Mouse (Mus musculus) right cerebral cortex, postnatal 4 days (tissue): ENCODE measurements around the gene Hspb1.

Experiments
- DNase-seq: peaks from one replicate; pipeline ENCODE4 v3.0.0-alpha.2; 2022

The Hspb1 gene

DNA sequence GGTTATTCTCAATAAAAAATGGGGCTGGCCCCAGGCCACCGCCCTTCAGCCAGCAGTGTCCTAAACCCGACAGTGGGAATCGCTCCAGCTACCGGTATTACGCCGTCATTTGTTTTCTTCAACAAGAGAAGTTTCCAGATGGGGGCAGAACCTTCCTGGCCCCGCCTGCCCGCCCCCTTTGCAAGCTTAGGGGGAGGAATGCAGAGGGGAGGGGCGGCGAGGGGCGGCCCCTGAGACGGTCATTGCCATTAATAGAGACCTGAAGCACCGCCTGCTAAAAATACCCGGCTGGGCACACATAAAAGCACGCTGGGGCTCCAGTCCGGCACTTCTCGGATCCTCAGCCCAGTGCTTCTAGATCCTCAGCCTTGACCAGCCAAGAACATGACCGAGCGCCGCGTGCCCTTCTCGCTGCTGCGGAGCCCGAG lies at the start of gene Hspb1:
TSS of gene Hspb1 (plus strand) at position 245 of the 428 bp plus-strand sequence.
- no peak for DNase-seq

DNA sequence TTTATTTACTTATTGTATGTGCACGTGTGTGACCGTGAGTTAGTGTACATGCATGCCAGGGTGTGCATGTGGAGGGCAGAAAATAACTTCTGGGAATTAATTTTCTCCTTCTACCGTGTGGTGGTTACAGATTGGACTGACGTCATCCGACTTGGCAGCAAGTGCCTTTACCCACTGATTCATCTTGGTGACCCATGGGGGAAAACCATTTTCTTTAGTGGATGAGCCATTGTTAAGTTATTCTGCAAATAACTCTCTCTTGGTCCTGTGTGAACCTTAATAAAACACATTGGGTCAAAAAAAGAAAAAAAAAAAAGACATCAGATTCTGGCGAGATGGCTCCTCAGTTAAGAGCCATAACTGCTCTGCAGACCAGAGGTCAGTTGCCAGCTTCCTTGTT lies 46.1 kb upstream of the Hspb1 start:
- DNase-seq: no peak

DNA sequence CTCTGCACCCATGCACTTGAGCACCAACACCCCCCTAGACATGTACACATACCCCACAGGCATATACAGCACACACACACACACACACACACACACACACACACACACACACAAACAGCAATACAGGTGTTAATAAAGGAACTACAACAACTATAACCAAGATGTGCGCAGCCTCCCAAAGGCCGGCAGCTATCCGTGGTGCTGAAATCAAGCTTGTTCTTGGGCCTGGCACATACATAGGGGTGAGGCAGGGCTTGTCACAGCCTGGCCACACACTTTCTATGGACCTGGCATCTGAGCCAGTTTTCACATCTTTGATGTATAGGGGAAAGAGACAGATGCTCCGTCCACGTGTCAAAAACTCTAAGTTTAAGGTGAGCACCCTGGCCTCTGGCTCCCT lies 44.3 kb upstream of the Hspb1 start:
- DNase-seq: no peak

DNA sequence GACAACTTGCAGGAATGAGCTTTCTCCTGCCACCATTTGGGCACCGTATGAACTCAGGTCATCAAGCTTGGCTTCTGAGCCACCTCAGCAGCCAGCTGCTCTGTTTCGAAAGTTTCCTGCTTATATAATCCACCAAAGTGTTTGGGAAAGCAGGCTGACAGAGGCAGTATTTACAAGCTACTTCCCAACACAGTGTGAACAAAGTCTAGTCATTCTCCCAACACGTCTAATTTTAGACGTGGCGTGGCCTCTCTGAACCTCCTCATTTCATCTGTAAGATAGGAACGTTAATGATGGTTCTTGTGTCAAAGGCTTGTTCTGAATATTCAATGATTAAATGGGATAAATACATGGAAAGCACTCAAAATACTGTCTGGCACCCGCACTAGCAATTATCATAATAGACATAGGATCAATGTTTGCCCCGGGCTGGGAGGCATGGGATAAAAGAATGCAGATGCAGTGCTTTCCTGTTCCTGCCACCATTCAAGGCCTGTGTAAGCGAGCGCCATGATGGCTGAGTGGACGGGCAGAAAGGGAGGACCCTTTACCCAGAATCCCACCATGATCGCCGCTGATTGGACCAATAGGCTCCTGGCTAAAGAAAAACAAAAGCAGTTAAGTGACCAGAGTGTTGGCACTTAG lies 41.9 kb upstream of the Hspb1 start:
- no peak for DNase-seq

DNA sequence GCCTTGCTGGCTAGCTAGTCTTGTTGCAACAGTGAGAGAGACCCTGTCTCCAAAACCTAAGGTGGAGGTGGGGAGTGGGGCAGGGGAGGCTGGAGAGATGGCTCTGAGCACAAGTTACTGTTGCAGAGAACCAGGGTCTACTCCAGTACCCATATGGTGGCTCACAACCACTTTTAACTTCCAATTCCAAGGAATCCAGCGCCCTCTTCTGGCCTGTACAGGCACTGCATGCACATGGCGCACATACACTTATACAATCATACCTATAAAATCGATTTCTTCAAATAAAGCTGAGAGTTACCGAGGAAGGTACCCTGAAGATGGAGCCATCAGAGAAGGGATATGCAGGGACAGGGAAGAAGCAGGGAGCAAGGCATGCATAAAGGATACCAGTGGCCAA lies 40.3 kb upstream of the Hspb1 start:
- DNase-seq: peak; percentile 43

DNA sequence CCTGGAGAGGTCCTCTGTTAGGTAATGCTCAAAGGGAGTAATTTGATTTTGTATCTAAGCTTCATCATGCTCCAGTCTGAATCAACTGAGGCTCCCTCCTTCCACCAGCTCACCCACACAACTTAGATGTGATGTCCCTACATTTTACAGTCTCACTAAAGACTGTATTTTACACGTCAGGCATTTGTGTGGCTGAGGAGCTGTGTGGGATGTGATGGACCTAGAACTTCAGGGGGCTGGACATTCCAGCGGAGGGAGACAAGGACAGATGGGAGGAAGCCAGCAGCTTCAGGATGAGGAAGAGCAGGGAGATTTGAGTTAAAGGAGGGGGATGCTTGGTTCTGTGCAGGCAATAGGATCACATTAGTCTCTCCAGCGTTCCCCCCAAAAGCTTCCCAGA lies 39.8 kb upstream of the Hspb1 start:
- DNase-seq: no peak

DNA sequence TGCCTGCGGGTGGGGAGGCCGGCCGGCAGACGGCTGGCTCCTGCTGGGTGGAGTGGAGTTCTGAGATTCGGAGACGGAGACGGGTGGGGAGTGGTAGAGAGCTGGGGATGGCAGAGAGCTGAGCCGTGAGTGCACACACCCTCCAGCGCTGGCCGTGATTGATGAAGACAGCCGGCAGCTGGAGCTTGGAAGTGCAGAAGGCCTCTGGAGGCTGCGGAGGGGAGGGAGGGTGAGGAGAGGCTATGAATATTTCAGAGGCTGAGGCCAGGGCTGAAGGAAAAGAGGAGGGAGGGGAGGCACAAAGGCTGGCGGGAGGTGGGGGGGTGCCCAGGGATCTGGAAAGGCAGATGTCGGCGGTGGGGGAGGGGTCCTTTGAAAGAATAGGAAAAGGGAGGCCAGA lies 36.7 kb upstream of the Hspb1 start:
- peak; percentile 29 for DNase-seq

DNA sequence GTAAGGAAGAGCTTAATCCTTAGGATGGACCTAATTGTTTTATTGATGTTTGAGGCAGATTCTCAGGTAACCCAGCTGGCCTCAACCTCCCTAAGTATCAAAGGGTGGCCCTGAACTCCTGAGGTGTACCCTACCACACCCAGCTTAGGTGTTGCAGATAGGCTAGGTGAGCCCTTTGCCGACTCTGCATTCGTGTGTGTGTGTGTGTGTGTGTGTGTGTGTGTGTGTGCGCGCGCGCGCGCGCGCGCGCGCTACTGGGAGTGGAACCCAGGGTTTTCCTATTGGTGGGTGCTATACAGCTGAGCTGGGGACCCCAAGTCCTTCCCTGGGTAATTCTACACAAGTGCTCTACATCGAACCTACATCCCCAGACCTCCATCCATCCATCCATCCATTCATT lies 36.2 kb upstream of the Hspb1 start:
- no peak for DNase-seq

DNA sequence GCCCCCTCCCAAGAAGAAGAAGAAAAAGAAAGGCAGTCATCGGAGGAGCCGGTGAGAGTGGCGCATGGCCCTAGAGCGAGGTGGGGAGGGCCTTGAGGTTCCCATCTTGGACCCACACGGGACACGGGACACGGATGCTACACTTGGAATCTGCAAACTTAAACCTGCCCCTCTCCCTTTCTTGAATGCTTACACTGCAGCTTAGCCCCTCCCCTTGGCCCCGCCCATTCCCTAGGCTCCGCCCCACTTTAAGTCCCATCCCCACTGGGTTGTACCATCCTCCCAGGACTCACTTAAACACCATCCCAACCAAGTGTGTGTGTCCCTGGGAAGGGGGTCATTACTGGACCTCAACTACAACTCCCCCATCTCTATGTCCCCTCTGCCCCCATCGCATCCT lies 35.3 kb upstream of the Hspb1 start:
- DNase-seq: no peak

DNA sequence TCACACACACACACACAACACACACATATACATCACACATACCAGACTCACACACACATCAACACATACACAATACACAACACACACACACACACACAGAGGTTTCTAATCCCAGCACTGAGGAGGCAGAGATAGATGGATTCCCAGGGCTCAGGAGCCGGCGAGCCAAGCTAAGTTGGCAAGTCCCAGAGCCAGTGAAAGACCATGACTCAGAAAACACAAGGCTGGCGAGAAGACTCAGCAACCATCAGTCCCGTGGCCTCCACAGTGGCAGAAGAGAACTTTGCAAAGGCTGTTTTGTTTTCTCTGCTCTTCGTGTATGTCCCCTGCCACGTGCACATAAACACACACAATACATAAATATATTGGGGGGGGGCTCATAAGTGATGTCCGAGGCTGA lies 34.0 kb upstream of the Hspb1 start:
- DNase-seq: no peak

DNA sequence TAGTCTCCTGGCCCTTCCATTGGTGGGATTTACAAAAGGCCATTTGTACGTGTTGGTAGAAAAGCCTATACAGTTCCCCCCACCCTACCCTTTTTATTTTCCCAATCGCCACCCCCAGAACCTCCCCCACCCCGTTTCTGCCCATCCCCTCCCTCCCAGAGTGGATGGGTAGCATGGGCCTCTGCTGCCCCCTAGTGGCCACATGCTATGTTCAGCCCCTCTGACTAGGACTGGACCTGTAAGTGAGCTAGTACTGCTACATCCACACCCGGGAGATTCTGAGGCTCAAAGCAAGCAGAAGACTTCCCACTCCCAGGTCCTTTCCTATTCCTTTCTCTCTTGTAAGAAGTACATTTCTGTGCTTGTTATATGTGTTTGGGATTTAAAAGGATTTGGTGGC lies 32.6 kb upstream of the Hspb1 start:
- DNase-seq: peak; percentile 90

DNA sequence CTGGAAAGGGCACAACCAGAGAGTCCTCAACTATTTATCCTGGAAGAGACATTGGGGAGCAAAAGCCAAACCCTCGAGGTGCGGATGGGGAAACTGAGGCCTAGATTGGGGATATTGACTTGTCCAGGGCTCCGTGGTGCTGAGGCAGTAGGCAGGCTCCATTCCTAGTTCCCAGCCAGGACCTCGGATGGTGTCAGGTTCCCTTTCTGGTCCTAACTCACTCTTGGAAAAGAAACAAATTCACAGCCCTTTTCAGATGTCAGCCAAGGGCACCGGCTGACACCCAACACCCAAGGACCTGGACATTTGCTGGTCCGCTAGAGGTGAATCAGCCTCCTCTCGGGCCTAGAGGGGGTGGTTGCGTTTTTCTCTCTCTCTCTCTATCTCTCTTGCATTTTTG lies 21.1 kb upstream of the Hspb1 start:
- no peak for DNase-seq

DNA sequence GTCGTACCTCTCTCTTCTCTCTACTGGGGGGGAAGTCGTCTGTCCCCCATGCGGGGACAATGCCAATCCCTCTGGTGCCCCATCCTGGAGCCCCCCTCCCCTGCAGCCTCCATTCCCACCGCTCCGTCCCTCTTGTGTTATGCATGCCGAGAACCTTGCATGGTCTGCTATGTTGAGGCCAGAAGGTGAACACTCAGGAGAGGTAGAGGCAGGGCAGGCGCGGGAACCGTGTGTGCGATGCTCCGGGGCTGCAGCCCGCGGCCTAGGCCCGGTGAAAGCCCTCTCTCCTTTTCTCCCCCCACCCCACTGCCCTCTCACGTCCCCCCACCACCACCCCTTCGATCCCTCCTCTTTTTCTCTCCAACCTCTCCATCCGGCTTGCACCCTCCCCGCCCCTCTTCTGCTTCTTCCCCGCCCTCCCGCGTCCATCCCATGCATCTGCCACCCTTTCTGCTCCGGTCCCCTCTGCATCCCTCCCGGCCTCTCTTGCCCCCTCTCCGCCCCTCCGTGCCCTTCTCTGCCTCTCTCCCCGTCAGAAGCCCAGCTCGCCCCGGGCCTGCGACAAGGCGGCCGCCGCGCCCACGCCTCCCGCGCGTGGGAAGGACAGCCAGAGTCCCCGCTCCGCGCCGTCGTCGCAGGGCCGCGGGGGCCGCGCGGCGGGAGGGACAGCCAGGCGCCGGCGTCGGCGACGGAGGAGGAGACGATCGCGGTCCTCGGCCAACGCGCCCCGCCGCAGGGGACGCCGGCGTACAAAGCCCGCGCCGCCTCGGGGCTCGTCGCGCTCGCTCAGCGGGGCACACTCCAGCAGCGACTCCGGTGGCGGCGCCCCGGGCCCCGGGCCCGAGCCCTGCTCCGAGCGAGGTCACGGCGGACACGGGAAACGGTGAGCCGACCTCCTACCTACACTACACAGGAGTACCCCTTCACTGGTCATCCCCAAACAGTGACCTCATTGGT lies 19.8 kb upstream of the Hspb1 start:
- DNase-seq: no peak

DNA sequence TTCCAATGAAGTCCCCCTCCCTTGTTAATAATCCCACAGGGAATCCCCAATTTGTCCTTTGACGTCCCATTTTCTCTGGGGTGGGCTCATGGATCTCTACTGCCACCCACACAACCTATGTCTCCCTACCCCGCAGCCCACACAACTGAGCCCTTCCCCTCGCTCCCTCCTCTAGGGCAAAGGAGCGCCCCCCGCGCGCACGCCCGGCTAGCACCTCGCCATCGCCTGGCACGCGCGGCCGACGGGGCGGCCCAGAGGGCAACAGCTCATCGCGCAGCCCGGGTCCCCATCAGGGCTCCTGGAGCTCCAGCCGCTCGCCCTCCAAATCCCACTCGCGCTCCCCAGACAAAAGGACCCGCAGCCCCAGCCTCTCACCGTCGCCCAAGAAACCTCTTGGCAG lies 19.1 kb upstream of the Hspb1 start:
- no peak for DNase-seq

DNA sequence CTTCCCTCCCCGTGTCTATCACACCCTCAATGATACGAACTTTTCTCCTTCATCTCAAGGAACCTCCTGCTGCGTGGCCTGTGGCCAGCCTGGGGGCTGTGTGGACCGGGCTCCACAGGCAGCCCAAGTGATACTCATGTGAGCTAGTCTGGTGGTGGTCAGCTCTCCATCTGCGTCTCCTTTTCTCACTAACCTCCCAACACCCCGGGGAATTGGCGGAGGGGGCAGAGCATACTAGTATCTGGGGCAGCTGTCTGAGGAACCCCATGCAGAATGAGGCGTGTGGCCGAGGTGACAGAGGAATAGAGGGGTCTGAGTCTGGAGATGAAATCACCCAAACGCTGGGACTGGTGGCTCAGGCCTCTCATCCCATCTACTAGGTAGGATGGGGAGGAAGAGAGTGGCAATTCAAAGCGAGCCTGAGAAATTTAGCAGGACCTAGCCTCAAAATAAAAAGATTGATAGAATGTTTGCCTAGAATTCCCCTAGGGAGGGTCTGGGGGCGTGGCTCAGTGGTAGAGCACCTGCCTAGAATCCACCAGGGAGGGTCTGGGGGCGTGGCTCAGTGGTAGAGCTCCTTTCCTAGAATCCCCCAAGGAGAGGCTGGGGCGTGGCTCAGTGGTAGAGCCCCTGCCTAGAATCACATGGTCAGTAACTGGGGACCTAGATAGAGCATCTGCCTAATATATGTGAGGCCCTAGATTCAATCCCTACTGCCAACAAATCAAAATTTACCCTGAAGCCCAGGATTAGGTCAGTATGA lies 17.9 kb upstream of the Hspb1 start:
- no peak for DNase-seq

DNA sequence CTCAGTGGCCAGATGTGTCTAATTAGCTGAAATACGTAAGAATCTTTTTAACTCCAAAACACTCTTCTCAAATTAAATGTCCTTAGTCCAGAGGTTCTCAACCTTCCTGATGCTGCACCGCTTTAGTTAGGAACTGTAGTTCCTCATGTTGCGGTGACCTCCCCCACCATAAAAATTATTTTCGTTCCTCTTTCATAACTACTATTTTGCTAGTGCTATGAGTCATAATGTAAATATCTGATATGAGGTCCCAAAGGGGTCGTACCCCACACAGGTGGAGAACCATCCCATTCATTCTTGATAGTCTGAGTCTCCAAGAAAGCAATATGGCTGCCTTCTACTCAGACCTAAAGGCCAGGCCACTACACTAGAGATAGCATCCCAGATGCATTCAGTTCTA lies 17.2 kb upstream of the Hspb1 start:
- DNase-seq: no peak

DNA sequence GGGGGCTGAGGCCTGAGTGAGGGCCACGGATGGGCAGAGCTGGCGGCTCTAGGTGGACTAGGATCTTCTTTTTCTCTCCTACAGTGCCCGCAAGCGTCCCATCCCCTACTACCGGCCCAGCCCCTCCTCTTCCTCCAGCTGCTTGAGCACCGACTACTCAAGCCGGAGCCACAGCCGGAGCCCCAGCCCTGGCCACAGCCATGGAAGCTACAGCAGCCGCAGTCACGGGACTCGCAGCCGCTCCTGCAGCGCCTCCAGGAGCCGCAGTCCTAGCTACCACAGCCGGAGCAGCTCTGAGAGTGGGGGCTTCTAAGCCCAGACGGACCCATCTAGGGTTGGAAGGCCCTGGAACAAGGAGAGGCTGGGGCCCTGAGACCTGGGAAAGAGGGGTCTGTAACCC lies 14.7 kb upstream of the Hspb1 start:
- DNase-seq: no peak

DNA sequence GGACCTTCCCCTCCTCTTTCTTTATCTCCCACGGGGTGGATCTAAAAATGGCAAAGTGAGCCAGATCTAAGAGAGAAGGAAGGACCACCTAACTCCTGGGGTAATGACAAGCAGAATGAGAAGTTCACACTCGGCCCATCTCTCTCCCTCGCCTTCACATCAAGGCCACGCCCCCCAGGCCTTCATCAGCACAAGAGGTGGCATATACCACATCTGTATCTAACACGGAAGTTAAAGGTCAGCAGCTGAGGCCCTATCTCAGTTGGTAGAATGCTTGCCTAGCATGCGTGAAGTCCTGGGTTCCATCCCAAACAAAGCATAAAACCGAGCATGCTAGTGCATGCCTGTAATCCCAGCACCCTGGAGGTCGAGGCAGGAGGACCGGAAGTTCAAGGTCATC lies 14.0 kb upstream of the Hspb1 start:
- DNase-seq: no peak

DNA sequence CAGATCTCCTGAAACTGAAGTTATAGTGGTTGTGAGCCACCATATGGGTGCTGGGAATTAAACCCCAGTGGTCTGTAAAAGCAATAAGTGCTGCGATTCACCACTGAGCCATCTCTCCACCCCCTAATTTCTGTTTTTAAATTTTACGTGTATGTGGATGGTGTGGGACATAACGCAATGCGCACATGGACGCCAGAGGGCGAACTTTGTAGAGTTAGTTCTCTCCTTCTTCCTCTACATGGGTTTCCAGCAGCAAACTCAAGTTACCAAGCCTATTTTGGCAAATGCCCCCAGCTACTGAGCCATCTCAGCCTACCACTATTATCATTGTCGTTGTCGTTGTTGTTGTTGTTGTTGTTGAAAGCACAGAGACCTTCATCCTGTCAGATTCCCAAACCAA lies 10.5 kb upstream of the Hspb1 start:
- peak; percentile 77 for DNase-seq

DNA sequence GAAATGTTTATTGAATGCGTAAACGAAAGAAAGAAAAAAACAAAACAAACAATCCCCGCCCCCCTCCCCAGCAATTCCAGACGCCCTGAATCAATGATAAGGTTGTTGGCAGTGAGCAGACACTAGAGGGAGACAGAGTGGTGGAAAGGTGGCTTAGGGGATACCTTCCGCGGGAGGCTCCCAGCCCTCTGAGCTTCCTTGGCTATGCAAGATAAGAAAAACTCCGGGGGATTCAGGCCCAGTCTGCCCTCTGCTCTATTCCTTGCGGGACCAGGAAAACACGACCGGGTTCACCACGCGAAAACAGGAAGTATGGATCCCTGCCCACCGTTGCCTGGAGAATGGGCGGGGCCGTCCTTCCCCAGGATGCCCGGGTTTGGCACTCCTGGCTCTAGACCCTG lies 9.9 kb upstream of the Hspb1 start:
- peak; percentile 49 for DNase-seq

DNA sequence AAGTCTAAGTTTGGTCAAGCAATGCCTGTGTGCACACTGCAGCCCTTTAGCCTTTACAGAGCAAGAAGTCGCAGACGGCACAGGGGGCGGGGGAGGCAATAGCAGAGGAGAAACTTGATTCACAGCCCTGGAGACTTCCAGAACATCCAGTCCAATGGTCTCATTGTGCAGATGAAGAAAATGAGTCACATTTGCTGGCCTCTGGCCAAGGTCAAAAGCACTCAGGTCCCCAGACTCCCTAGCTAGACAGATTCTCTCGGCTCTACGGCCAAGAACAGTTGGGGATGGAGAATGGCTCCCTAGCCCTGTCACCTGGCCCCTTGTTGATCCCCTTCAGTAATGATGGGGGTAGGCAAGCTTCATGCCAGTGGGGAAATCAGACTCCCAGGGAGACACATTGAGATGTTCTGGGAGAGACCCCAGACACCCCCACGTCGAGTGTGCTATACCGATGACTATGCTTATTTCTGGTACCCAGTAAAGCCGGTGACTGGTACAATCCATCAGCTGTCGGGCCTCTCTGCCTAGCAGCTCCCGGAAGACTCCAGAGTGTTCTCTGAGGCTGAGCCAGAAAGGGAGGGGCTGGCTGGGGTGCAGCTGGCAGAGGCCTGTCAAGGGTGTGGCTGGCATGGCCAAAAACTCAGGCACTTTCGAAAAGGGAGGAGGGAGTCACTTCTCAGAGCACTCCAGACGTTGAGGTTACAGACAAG lies 8.1 kb upstream of the Hspb1 start:
- DNase-seq: no peak

DNA sequence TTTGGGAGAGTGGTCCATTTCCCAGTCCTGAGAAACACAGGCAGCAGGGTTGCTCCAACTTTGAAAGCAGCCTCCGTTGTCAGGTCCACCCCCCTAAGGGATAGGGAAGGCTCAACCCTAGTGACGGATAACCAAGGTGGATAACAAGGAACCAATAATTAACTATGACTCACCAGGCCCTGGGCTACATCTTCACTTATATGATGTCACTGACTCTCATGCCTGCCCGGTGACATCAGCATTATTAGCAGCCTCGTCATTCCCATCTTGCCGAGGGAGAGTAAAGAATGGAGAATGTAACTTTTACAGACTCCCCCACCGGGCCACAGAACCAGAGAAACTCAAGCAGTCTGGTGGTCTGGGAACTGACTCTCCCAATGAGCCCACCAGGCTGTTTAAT lies 3.1 kb upstream of the Hspb1 start:
- no peak for DNase-seq
